Mouse (Mus musculus) 3134 (cell line): ENCODE results near the gene Noct.
A peak's percentile ranks its signal among the peaks of the same experiment; 100 is the strongest.
"Not testable (repeated sequence)": the region's sequence is repeated elsewhere in the genome, so short reads cannot be mapped to it uniquely, and the experiment has no call there.

Experiments
- DNase-seq: peaks from one replicate; pipeline ENCODE4 v3.0.0-alpha.2; 2011; ENCODE audit warnings: low spot score; ENCODE audit not compliant: insufficient read length; ENCODE audit errors: extremely low read depth

The Noct gene

DNA sequence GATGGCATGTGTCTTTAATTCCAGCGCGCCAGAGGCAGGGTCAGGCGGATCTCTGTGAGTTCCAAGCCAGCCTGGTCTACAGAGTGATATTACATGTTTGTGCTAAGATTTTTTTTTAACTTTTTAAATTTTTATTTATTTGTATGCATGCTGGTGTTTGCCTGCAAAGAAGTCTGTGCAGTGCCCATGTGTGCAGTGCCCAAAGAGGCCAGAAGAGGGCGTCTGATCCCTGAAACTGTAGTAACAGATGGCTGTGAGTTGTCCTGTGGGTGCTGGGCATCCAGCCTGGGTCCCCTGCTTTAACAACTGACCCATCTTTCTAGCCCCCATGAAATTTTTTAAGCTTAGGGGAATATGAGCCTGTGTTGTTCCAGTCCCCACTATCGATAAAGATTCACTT is 19.8 kb upstream of the Noct start:
- no peak for DNase-seq

DNA sequence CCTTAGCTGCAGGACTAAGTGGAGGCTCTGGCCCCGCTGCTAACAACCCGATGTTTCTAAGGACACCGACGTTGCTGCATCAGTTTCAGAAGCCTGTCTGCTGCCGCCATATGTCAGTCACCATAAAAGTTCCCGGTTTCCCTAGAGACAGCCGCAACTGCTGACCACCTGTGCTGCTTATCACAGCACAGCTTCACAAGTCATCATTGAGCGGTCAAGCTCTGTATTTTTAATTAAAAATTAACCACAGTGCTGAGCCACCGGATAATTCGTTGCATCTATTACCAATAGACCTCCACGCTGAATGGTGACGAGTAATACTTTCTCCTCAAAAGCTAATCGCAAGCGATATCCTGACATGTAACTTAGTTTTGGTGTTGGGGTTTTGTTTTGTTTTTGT is 19.4 kb upstream of the Noct start:
- no peak for DNase-seq

DNA sequence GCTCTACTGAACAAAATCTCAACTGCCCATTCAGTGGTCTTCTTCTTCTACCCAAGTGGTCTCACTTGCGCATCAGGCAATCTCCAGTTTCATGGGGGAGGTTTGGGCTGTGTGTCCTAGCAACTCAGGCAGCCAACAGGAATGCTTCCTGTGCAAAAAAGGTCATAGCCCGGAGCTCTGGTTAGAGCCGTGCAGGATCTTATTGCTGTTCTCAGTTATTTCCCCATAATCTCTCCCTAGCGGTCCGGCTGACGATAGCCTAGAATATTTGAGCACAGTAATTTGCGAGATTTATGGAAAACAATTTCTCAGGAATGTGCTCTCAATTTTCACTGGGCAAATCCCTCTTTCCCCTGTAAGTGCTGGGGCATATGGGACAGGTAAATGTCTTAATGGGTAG is 17.7 kb upstream of the Noct start:
- no peak for DNase-seq

DNA sequence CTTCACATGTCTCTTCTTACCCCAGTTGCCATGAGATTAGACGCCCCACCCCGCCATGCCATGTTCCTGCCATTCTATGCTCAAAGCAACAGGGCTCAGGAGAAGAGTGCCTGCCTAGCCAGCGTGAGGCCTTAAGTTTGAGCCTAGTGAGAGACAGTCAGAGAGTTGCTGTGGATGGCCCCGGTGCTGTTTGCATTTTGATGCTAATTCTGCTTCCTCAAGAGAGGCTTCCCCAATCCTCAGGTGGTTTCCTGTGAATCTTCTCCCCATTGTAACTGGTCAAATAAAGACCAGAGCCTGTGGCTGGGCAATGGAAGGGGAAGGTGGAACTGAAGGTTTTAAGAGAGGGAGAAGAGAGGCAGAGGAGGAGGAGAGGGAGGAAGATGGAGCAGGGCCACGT is 15.6 kb upstream of the Noct start:
- no peak for DNase-seq

DNA sequence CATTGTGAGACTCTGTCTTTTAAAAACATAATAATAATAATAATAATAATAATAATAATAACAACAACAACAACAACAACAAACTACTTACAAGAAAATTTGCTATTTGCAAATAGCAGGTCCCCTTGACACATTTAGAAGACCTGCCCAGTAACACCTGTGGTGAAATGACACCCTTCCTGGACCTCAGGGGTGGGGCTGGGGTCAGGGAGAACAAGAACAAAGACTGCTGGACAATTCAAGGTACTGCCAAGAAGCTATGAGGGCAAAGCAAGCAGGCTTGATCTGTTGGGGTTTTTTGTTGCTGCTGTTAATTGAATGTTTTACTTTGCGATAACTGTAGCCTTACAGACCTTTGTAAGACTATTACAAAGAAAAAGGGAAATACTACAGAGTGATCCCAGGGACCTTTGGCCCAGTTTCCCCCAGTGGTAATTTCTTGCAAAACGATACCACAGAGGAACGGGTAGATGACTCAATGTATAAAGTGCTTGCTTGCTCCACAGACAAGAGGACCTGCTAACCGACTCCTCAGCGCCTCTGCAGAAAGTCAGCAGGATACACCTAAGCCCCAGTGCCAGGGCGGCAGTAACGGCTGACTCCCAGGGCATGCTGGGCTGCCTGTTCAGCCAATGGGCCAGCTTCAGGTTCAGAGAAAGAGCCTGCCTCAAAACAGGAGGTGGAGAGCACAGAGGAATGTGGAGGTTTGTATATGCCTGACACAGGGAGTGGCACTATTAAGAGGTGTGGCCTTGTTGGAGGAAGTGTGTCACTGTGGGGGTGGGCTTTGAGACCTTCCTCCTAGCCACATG is 14.5 kb upstream of the Noct start:
- peak; percentile 87 for DNase-seq

DNA sequence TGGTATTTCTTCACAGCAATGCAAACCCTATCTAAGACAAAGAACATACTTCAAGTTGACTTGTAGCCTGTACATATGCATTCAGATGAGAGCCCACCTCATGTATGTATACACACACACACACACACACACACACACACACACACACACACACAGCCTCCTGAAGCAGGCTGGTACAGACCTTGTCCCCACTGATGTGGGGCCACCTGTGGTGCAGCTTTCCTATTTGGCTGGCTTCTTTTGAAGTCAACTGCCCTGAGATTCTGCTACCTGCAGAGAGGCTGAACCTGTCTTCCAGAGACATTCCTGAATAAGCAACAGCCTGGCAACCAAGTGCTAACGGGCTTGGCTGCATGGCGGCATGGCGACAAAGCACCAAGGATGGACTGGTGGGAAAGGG is 13.8 kb upstream of the Noct start:
- DNase-seq: no peak

DNA sequence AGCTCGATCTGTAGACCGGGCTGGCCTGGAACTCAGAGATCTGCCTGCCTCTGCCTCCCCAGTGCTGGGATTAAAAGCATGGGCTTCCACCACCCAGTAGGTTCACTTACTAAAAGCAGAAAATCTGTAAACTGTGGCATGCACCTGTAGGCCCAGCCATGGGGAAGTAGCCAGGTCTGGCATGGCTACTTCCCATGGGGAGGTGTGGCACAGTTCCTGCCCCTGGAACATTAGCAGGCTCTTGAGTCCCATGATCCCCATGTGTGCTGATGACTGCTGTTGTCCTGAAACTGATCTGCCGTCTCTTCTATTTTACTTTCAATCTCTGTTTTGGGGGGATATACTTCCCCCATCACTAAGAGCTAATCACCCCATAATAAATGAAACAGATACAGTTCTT is 11.1 kb upstream of the Noct start:
- DNase-seq: no peak

DNA sequence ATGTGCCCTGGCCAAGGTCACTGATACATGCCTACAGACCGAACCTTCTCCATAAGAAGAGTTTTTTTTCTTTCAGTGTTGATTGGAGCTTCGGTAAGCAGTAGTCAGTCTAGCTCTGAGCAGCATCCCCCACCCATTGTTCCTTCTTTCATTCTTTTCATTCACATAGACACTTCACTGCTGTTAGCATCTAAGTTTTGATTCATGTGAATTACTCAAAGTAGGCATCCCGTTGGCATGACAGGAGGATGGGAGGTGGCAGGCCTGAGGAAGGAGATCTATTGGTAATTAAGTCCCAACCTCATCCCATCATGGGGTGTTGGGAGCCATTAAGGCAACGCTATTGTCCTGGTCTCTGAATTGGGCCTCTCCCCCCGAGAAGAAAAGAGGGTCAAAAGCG is 8.6 kb upstream of the Noct start:
- DNase-seq: no peak

DNA sequence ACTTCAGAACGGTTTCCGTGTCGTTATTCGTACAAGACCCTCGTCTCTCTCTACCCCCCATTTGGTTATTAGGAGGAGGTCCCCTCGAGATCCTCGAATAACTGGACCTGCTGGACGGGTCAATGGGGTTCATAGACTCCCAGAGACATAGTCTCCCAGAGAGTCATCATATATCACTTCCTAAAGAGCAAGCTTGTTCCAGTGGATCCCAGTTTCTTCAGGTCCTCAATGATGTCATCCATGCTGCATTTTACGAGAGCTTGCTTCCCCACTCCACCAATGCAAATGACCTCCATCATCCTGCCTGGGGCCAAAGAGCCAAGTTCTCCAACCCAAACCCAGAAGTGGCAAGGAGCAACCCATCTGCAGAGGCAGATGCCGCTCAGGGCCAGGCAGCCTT is 7.9 kb upstream of the Noct start:
- DNase-seq: not testable (repeated sequence)

DNA sequence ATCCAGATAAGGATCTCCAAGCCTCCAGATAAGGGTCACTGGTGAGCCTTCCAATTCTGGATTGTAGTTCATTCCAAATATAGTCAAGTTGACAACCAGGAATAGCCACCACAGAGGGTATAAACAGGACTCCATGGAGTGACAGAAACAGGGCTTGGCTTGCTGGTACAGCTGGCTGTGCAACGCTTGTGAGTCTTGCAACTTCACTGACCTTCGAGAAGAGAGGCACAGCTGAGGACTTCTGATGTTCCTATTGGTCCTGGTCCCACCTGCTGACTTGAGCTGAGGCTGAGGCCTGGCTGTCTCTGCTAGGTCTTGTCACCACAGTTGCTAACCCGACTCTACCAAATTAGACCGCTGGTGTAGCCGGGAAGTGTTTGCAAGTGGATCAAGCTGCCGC is 5.9 kb upstream of the Noct start:
- not testable (repeated sequence) for DNase-seq

DNA sequence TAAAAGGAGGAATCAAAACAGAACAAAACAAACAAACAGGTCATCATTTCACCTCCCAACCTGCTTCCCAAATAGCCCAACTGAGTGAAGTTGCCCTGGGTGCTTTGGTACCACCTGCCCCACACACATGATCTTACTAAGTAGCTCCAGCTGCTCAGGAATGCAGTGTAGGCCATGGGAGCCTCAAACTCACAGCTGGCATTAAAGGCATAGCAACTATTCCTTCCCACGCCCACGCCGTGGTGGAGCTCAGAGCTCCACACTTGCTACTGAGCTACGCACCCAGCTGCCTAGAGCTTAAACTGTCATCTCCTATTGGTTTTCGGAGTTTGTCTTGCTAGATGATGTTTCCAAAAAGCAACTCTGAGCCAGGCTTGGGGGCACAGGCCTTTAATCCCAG is 5.0 kb upstream of the Noct start:
- DNase-seq: no peak

DNA sequence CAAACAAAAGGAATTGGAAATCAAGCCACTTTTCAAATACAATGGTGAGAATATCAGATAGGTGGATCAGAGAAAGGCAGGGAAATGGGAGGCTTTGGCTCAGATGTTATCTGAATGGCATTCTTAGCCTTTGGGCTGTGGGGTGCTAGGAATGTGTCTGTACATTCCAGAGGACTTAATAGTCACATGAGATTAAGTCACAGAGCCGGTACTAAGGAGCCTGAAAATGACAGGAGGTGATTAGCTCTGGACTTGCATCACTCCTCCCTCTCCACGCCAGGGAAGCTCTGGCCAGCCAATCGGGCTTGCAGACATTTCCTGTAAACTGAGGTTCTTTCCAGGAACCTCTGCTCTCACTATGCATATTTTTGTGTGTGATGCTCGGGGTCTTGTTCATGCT is 3.4 kb upstream of the Noct start:
- peak; percentile 41 for DNase-seq

DNA sequence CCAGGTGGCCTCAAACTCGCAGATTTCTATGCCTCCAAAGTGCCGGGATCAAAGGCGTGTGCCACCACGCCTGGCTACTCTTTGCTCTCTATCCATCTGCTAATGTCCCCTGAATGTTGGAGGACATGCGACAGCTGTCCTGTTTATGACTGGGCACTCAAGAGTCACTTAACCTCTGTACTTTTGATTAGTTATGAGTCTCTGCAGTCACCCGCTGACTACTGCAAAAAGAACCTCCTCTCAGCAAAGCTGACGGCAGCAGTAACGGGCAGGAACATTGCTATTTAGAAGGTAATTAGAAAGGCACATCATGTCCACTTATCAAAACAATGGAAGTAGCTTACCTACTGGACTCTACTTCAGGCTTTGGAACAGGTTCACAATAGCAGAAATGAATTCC is 2.4 kb upstream of the Noct start:
- no peak for DNase-seq

DNA sequence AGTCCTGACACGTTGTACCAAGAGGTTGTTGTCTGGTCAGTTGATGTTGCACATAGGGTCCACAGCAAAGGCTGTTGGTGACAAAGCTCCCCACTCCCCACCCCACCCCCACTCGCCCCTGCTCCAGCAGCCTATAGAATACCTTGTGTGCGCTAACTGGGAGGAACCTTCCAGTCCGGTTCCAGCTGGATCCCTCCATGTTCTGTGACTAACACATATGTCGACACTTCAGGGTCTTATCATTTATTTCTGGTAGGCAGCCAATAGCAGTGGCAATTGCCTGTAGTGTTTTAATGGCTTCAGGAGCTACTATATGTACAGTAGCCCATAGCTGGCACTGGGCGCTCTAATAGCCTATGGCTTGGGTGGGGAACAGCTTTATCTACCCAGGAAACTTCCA is 1.9 kb upstream of the Noct start:
- no peak for DNase-seq

DNA sequence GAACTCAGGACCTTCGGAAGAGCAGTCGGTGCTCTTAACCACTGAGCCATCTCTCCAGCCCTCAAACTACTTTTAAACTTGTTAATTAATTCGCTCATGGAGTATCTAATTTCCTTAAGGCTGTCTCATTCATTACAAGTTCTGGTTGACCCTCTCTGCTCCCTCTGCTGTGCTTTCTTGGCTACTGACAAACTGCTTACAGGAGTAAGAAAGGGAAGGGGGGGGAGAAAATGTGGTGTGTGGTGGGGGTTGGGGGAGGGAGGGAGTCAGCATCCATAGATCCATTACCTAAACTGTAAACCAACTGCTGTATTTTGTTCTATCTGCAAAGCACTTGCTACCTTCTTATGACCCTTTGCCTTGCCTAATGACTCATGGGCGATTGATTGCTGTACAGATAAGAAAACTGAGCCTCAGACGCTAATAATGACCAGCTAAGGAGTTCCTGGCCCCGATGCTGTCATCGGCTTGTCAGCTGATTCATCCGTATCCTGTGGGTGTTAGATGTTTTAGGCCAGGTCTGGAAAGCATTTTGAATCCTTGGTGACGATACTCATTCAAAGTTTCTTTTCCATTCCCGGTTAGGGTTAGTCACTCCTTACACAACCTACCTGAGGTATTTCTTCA is 1.3 kb upstream of the Noct start:
- peak; percentile 67 for DNase-seq

DNA sequence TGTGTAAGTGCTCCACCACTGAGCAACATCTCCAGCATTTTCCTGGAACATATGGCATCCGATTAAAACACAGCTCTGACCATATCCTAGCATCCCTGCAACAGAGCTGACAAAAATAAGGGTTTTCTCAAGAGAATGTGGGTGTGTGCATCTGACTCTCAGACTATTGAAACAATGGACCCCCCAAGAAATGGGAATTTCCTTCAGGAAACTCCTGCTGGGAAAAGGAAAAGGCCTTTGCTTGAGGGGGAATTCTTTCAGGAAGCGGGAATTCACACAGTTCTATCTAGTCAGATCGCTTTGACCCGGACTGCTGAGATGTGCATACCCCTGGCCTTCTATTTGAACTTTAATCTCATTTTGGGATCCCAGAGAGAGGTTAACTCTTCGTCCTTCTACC is 691 bp upstream of the Noct start:
- no peak for DNase-seq

DNA sequence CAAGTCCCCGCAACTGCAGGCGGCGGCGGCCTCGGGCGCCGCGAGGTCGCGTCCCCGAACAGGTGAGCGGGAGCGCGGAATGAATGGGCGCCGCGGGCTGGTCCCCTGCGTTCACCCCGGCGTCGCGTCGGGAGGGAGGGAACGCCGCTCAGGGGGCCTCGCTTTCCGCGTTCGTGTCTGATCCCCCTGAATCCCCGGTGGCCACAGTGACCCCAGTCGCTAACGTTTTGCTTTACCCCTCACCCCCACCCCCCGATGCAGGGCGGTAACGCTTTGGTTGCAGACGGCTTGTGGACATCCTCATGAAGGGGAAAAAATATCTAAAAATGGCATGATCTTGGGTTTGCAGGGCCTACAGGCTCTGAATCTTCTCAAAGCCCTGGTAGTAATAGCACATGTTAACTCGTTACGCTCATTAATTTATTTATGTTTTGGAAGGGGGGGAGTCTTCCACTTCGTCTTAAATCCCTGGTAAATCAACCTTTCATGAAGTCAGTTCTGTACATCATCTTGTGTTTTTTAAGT is 1.0 kb downstream of the Noct start:
- DNase-seq: peak; percentile 48

DNA sequence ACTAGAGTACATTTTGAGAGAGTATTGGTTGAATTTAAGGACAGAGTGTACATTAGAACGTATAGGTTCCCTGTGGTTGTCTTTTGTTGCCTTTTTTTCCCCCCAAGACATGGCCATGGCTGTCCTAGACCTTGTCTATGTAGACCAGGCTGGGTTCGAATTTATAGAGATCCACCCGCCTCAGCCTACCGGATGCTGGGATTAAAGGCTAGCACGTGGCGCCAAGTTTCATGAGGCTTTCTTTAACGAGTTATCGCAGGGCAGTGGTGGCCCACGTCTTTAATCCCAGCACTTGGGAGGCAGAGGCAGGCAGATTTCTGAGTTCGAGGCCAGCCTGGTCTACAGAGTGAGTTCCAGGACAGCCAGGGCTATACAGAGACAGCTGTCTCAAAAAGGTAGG is 1.7 kb downstream of the Noct start:
- no peak for DNase-seq

DNA sequence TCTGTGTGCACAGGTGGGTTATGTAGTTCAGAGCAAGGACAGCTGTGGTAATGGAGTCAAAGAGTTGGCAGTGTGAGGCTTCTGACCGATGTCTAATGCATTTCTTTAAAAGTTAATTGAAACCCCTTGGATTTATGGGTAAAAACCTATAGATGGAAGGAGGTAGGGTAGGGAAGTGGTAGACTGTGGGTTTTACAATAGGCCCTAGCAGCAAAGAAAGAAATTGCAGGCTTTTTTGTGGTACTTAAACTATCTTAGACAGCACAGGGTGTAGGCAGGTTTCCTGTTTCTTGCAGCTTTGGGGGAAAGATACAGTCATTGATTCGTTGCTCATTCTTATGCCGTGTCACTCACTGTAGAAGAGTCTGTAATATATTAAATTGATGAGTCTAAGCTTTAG is 2.4 kb downstream of the Noct start:
- DNase-seq: no peak

DNA sequence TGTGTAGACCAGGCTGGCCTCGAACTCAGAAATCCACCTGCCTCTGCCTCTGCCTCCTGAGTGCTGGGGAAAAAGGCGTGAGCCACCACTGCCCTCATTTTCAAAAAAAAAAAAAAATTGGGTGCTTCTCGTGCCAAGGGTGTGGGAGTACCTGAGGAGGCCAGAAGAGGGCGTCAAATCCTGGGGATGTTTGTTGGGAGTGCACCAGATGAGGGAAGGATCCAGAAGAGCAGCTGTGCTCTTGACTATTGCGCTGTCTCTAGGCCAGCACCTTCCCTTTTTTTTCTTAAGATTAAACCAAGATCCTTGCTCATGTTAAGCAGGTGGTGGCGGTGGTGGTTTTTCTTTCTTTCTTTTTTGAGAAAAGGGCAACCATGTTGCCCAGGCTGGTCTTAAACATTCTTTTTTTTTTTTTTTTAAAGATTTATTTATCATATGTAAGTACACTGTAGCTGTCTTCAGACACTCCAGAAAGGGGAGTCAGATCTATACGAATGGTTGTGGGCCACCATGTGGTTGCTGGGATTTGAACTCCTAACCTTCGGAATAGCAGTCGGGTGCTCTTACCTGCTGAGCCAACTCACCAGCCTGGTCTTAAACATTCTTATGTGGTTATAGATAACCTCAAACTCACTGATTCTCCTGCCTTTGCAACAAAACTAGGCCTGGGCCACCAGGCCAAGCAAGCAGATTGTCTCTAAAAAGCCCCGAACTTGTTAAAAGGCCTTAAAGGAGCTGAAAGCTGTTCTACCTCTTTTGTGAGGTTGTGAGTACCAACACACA is 4.0 kb downstream of the Noct start:
- DNase-seq: no peak

DNA sequence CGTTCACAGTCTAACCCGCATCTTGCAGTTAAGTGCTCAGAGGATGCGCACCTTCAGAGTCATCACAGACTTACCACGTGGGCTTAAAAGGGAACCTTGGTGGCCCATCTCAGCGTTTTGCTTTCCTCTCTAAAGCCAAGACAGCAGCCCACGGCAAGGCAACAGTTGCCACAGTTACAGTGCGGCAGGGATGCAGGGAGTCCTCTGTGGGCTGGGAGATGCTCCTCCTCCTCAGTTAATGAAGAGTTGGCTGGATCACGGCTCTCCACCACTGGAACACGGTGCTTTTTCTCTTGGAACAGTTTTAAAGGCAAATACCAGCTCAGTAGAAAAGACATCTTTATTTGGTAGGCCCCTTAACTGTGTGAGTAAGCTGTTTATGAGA is 4.6 kb downstream of the Noct start:
- DNase-seq: no peak

DNA sequence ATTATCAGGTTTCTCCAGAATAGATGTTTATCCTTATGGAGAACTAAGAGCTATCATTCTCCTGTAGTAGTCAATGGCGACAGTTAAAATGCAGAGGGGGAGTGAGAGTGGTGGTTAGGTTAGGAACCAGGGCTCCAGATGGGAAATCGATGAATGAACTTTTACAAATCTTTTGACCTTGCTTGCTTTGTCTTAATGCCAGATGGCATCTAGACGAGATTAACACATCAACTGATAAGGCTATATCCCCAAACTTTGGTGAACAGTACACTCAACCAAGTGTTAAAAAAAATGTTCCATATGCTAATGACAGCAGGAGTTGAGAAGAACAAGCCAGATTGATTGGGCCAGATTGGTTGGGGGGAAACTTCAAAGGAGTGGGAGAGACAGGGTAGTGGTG is 5.0 kb downstream of the Noct start:
- DNase-seq: no peak
